Mouse (Mus musculus) CH12.LX (cell line): Measurements from ENCODE around the gene Tmem104. TPM values are rescaled to one million over a fixed set of nuclear protein-coding genes. Genes with fewer than 3 reads are reported as not detected.

Experiments used
- DNase-seq: peaks from one replicate; pipeline ENCODE4 v3.0.0-alpha.2; 2013; ENCODE audit errors: extremely low read depth
- H3K27ac ChIP-seq: 2 replicates; pipeline ENCODE4 v1.5.1; 2012; ENCODE audit warnings: low read depth, mild to moderate bottlenecking, control low read depth, moderate library complexity; ENCODE audit not compliant: insufficient read depth
- H3K27me3 ChIP-seq: replicated peaks from 2 replicates; pipeline ENCODE3; 2012; ENCODE audit warnings: inconsistent platforms
- H3K36me3 ChIP-seq, 2 experiments: replicated peaks in 1 of 2; 2 replicates each; pipeline versions ENCODE3 to v1.6.1; 2012; ENCODE audit warnings: inconsistent platforms in 1 of 2, low read length in 1 of 2, mild to moderate bottlenecking in 1 of 2, mixed read lengths in 1 of 2, moderate library complexity in 1 of 2; ENCODE audit not compliant: control insufficient read depth in 1 of 2, insufficient read depth in 1 of 2
- H3K4me1 ChIP-seq, 2 experiments: 2 replicates each; pipeline ENCODE4 v1.6.1; 2012; ENCODE audit warnings: inconsistent platforms in 1 of 2, moderate library complexity in 1 of 2; ENCODE audit not compliant: insufficient read depth in 2 of 2, control insufficient read depth in 1 of 2
- H3K4me2 ChIP-seq: 2 replicates; pipeline ENCODE4 v1.6.1; 2012; ENCODE audit warnings: low read depth, mild to moderate bottlenecking, control low read depth; ENCODE audit not compliant: poor library complexity, insufficient read depth, severe bottlenecking
- H3K4me3 ChIP-seq, 3 experiments: fragments of 150-350 bp in 1 of 3; sonication (generic) in 1 of 3; replicated peaks in 1 of 3; 2 replicates each; pipeline versions ENCODE3 to v1.5.1; 2011 to 2012; ENCODE audit warnings: low read depth in 2 of 3, low read length in 2 of 3, mild to moderate bottlenecking in 2 of 3, moderate library complexity in 2 of 3, control low read depth in 1 of 3, improper control_type of control experiment in 1 of 3, inconsistent platforms in 1 of 3, mixed read lengths in 1 of 3; ENCODE audit not compliant: poor library complexity in 1 of 3
- H3K79me2 ChIP-seq: replicated peaks from 2 replicates; pipeline ENCODE4 v1.6.1; 2012; ENCODE audit warnings: mild to moderate bottlenecking, moderate library complexity; ENCODE audit not compliant: control insufficient read depth, poor library complexity, insufficient read depth, severe bottlenecking; ENCODE audit errors: extremely low read depth
- H3K9ac ChIP-seq: 2 replicates; pipeline ENCODE4 v1.6.1; 2012; ENCODE audit warnings: low read depth, mild to moderate bottlenecking, control low read depth, moderate library complexity; ENCODE audit not compliant: insufficient read depth
- H3K9me3 ChIP-seq: replicated peaks from 2 replicates; pipeline ENCODE3; 2012; ENCODE audit warnings: low read length, inconsistent platforms, mixed read lengths
- BHLHE40 ChIP-seq: IDR thresholded peaks from 2 replicates; pipeline ENCODE4 v1.6.1; 2011; ENCODE audit warnings: mild to moderate bottlenecking, low read depth, low read length, improper control_type of control experiment
- CHD1 ChIP-seq: IDR thresholded peaks from 2 replicates; pipeline ENCODE4 v1.6.1; 2012; ENCODE audit warnings: low read depth, low read length, improper control_type of control experiment, inconsistent platforms
- CHD2 ChIP-seq: IDR thresholded peaks from 2 replicates; pipeline ENCODE4 v1.6.1; 2011; ENCODE audit warnings: low read length, improper control_type of control experiment
- CTCF ChIP-seq, 2 experiments: IDR thresholded peaks in 1 of 2; conservative IDR thresholded peaks in 1 of 2; 2 replicates each; pipeline ENCODE4 v1.5.1; 2011 to 2012; ENCODE audit warnings: low read depth in 2 of 2, low read length in 2 of 2, improper control_type of control experiment in 1 of 2, inconsistent platforms in 1 of 2, mild to moderate bottlenecking in 1 of 2, moderate library complexity in 1 of 2
- EP300 ChIP-seq: IDR thresholded peaks from 2 replicates; pipeline ENCODE4 v1.6.1; 2011; ENCODE audit warnings: low read length, improper control_type of control experiment
- GABPA ChIP-seq: IDR thresholded peaks from 2 replicates; pipeline ENCODE4 v1.6.1; 2012; ENCODE audit warnings: low read depth, low read length, improper control_type of control experiment, inconsistent platforms; ENCODE audit not compliant: insufficient replicate concordance
- JUN ChIP-seq: IDR thresholded peaks from 2 replicates; pipeline ENCODE4 v1.6.1; 2011; ENCODE audit warnings: low read depth, mild to moderate bottlenecking, low read length, improper control_type of control experiment, moderate library complexity; ENCODE audit not compliant: insufficient read depth
- KAT2A ChIP-seq: IDR thresholded peaks from 2 replicates; pipeline ENCODE4 v1.6.1; 2012; ENCODE audit warnings: low read length, improper control_type of control experiment, inconsistent platforms; ENCODE audit not compliant: insufficient replicate concordance
- MAX ChIP-seq: IDR thresholded peaks from 2 replicates; pipeline ENCODE4 v1.6.1; 2011; ENCODE audit warnings: low read length, improper control_type of control experiment
- MXI1 ChIP-seq: IDR thresholded peaks from 2 replicates; pipeline ENCODE4 v1.6.1; 2011; ENCODE audit warnings: mild to moderate bottlenecking, low read depth, low read length, improper control_type of control experiment
- MYC ChIP-seq: IDR thresholded peaks from 2 replicates; pipeline ENCODE4 v1.6.1; 2011; ENCODE audit warnings: low read depth, mild to moderate bottlenecking, improper control_type of control experiment, low read length
- NELFE ChIP-seq: IDR thresholded peaks from 2 replicates; pipeline ENCODE4 v1.6.1; 2011; ENCODE audit warnings: low read depth, low read length, improper control_type of control experiment
- NRF1 ChIP-seq: IDR thresholded peaks from 2 replicates; pipeline ENCODE4 v1.6.1; 2014; ENCODE audit warnings: low read depth, mild to moderate bottlenecking, inconsistent platforms, low read length, improper control_type of control experiment, moderate library complexity
- POLR2AphosphoS2 ChIP-seq: IDR thresholded peaks from 2 replicates; pipeline ENCODE4 v1.6.1; 2011; ENCODE audit warnings: low read depth, low read length, improper control_type of control experiment
- RCOR1 ChIP-seq: conservative IDR thresholded peaks from 2 replicates; pipeline ENCODE4 v1.6.1; 2012; ENCODE audit warnings: low read depth, mild to moderate bottlenecking, inconsistent platforms, low read length, improper control_type of control experiment
- SMC3 ChIP-seq: IDR thresholded peaks from 2 replicates; pipeline ENCODE4 v1.6.1; 2011; ENCODE audit warnings: low read depth, low read length, improper control_type of control experiment
- TBP ChIP-seq: conservative IDR thresholded peaks from 2 replicates; pipeline ENCODE4 v1.6.1; 2011; ENCODE audit warnings: low read depth, low read length, improper control_type of control experiment
- ZMIZ1 ChIP-seq: IDR thresholded peaks from 2 replicates; pipeline ENCODE4 v1.6.1; 2012; ENCODE audit warnings: low read depth, mild to moderate bottlenecking, inconsistent platforms, low read length, improper control_type of control experiment
- dilution Hi-C: fragments of 300-500 bp; cut with MboI; formaldehyde crosslinking; loops from 2 replicates; pipeline ENCODE4 v1.14.3; 2020; ENCODE audit warnings: low sequenced_read_pairs; ENCODE audit not compliant: extremely low pct_unique_long_range_greater_than_20kb, extremely low pct_ligation_motif_present
- in situ Hi-C: fragments of 300-500 bp; cut with MboI; formaldehyde crosslinking; loops from 3 replicates; pipeline ENCODE4 v1.14.3; 2019; ENCODE audit warnings: low sequenced_read_pairs, low pct_ligation_motif_present, low pct_unique_long_range_greater_than_20kb, mixed read lengths
- polyA plus RNA-seq: library from polyadenylated mRNA; unstranded; fragments of >175 nt; gene quantifications from 2 replicates; pipeline ENCODE4 v1.2.1, GENCODE M21; 2012; ENCODE audit warnings: low read depth; ENCODE audit not compliant: insufficient read length
- total RNA-seq, 2 experiments: library from RNA; depleted of rRNA; stranded (reverse); fragments of 300-350 nt in 1 of 2; fragments of >200 nt in 1 of 2; gene quantifications; 2 replicates each; pipeline ENCODE4 v1.2.3; 2012 to 2014

The Tmem104 gene
- total and polyA plus RNA-seq, 3 experiments, result 3.5 to 16.1 (median 10.8) TPM

GRCm38 (mm10) chr11:115223451-115223850, 36.2 kb downstream of the Tmem104 start:
- TF ChIP-seq JUN, result no peak
- no peak for TF ChIP-seq KAT2A
- no peak for TF ChIP-seq MAX
- no peak for TF ChIP-seq EP300
- TF ChIP-seq NELFE, result no peak
- TF ChIP-seq MXI1, result no peak
- TF ChIP-seq CHD1, result no peak
- TF ChIP-seq SMC3, result no peak
- no peak for TF ChIP-seq BHLHE40
- TF ChIP-seq CTCF (conservative IDR thresholded peaks at IDR 0.05 in 1 of 2, IDR thresholded peaks at IDR 0.05 in 1 of 2; ENCODE audit: low read depth in 2 of 2, low read length in 2 of 2), result no peak
- no peak for TF ChIP-seq POLR2AphosphoS2
- TF ChIP-seq TBP, result no peak
- no peak for TF ChIP-seq GABPA
- TF ChIP-seq RCOR1, result no peak
- no peak for TF ChIP-seq CHD2
- no peak for TF ChIP-seq ZMIZ1
- TF ChIP-seq, all 38 proteins: peak for 0
- Histone ChIP-seq H3K79me2 (no peaks in the 10 kb centered on the region), H3K4me2 (no peak overlapping the region), H3K4me3 (no peak overlapping the region), H3K4me1 (peaks cover 3 to 42% of the 10 kb centered on the region in 2 experiments; a peak in 2 of 4 replicates), H3K9me3 (no peaks in the 10 kb centered on the region), H3K27ac (no peak overlapping the region), H3K9ac (no peak overlapping the region), H3K27me3 (no peaks in the 10 kb centered on the region), H3K36me3 (peaks cover 8 to 61% of the 10 kb centered on the region in 2 experiments)
- dilution Hi-C loops (no loop called here), in situ Hi-C loops (no loop called here)
- no peak for DNase-seq

DNA sequence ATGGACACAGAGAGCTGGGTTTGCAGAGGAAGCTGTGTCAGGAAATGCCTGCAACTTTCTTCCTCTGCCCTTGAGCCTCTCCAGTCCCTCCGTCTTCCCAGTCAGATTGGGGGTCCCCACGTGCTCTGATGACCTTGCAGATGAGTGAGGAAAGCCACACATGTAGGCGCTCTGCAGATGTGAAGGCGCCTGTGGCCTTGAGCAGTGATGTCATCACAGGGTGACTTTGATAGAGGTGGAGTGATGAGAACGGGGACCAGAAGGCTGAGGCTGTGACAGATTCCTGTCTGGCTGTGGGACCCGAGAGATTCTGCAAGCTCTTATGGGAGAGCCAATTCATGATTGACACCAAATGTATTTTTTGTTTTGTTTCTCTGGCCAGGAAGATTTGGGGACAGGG, 36.6 kb downstream of the Tmem104 start:
- H3K4me1 ChIP-seq, result peaks cover 3 to 46% of the 10 kb centered on the region in 2 experiments; a peak in 2 of 4 replicates
- H3K27me3 ChIP-seq, result no peaks in the 10 kb centered on the region
- no peak for DNase-seq
- H3K36me3 ChIP-seq, result peaks cover 8 to 63% of the 10 kb centered on the region in 2 experiments
- no peak overlapping the region for H3K4me2 ChIP-seq
- no peak overlapping the region for H3K9ac ChIP-seq
- no peaks in the 10 kb centered on the region for H3K79me2 ChIP-seq
- H3K4me3 ChIP-seq, result no peak overlapping the region
- no peak for TF ChIP-seq NRF1
- no peak for TF ChIP-seq MYC
- no peak overlapping the region for H3K27ac ChIP-seq
- H3K9me3 ChIP-seq, result no peaks in the 10 kb centered on the region
- dilution Hi-C loops, result no loop called here
- in situ Hi-C loops, result no loop called here
